Mouse (Mus musculus) mouse embryonic stem cell (cell line): ENCODE results near the gene Lrpprc.
"Not testable (repeated sequence)": the region's sequence is repeated elsewhere in the genome, so short reads cannot be mapped to it uniquely, and the experiment has no call there.

Experiments used
- in situ Hi-C, 2 experiments: fragments of 300-500 bp; cut with MboI; formaldehyde crosslinking; loops; 1 replicate in 1 of 2; 3 replicates in 1 of 2; pipeline ENCODE4 v1.14.3; 2019 to 2020; ENCODE audit warnings: low sequenced_read_pairs in 2 of 2, low pct_unique_long_range_greater_than_20kb in 1 of 2, mixed read lengths in 1 of 2; ENCODE audit not compliant: unreplicated experiment in 1 of 2

The Lrpprc gene

GRCm38 (mm10) chr17:84790447-84791098 is at the start of gene Lrpprc:
Gene Lrpprc, minus strand, starts transcription at chr17:84790789.
- in situ Hi-C loops: no loop called here

DNA sequence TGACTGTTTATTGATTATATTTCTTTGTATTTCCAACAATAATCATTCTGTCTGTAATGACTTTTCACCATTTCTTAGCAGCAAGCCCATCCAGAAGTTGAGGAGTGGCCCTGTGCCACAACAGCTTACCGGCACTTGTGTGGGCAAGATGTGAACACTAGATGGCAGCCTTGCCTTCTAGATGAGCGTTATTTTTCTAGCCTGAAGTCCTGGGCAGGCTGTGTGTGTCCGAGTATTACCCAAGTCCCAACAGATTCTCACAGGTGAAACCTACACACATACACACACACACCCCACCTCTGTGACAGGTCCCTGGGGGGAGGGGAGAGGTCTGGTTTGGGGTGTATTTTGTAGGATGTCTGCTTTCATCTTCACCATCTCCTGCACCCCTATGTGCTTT is 47.2 kb upstream of the Lrpprc start:
- in situ Hi-C loops: loop anchor here (25.0 kb wide), 3 partner anchors 475 to 800 kb away; partner anchors contain the start of gene Six3 (in 1 of the 2)

- in situ Hi-C loops: loop anchor here (25.0 kb wide), 3 partner anchors 477 to 802 kb away; partner anchors contain the start of gene Six3 (in 1 of the 2)
Measured at GRCm38 (mm10) chr17:84835249-84835648, 44.7 kb upstream of the Lrpprc start.

GRCm38 (mm10) chr17:84832346-84832745 is 41.8 kb upstream of the Lrpprc start:
- in situ Hi-C loops: loop anchor here (25.0 kb wide), 3 partner anchors 480 to 805 kb away; partner anchors contain the start of gene Six3 (in 1 of the 2)

- in situ Hi-C loops: loop anchor here (25.0 kb wide), 3 partner anchors 484 to 809 kb away; partner anchors contain the start of gene Six3 (in 1 of the 2)
Measured at GRCm38 (mm10) chr17:84828301-84828700, 37.7 kb upstream of the Lrpprc start.

GRCm38 (mm10) chr17:84820603-84821002 is 30.0 kb upstream of the Lrpprc start:
- in situ Hi-C loops: no loop called here

- in situ Hi-C loops: no loop called here
Measured at GRCm38 (mm10) chr17:84818390-84818789, 27.8 kb upstream of the Lrpprc start.

DNA sequence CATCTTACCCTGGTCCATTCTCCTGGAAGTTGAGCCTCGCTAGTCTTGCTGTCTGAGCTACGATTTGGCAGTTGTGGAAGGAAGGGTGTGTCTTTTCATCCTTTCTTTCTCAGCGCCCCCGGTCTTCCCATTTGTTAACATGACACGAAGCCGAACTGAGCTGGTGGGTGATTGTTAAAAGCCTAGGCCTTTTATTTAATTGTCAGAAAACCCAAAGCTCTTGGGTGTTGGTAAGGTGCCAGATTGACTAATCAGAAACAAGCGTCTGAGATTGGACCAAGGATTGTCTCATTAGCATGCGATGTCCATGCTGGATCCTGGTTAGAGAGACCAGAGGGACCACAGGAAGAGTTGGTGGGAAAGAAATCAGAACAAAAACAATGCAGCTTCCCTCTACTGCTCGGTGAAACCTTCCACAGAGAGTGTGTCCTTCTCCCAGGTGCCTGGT is 25.4 kb upstream of the Lrpprc start:
- in situ Hi-C loops: no loop called here

- in situ Hi-C loops: no loop called here
Measured at GRCm38 (mm10) chr17:84814905-84815304, 24.3 kb upstream of the Lrpprc start.

GRCm38 (mm10) chr17:84814192-84814591 is 23.6 kb upstream of the Lrpprc start:
- in situ Hi-C loops: not testable (repeated sequence)

GRCm38 (mm10) chr17:84792006-84792405 is 1.4 kb upstream of the Lrpprc start:
- in situ Hi-C loops: no loop called here

DNA sequence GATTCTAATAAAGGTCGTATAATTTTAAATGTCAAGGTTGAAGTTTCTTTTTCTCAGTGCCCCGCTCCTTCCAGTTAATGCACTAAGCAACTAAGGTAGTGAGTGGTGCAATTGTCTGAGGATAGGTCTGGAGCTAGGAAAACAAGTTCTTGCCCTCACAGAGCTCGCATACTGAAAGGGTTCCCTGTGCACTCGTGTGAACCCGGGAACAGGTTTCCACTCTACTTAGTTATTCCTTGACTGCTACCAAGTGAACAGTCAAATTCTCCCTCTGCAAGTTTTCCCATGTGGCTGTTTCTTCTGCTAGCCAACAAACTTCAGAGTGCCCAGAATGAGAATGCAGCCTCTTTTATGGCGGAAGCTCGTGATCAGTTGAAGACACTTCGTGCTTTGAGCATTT is 567 bp upstream of the Lrpprc start:
- in situ Hi-C loops: no loop called here

DNA sequence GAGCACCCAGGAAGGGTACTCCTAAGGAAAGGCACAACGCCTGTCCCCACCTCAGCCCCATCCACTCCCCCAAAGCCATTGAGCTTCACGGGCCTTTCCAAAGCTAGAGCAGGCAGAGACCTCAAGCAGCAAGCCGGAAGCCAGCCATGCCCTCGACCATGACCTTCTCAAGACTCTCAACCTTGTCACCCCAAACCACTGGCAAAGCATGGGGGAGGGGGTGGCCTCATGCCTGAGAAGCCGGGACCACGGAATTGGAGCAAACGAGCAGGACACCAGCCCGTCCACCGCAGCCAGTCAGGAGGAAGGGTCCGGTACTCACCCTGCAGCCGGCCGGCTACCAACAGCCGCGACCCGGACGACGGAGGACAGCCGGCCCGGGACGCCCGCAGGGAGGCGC is 546 bp downstream of the Lrpprc start:
- in situ Hi-C loops: no loop called here

DNA sequence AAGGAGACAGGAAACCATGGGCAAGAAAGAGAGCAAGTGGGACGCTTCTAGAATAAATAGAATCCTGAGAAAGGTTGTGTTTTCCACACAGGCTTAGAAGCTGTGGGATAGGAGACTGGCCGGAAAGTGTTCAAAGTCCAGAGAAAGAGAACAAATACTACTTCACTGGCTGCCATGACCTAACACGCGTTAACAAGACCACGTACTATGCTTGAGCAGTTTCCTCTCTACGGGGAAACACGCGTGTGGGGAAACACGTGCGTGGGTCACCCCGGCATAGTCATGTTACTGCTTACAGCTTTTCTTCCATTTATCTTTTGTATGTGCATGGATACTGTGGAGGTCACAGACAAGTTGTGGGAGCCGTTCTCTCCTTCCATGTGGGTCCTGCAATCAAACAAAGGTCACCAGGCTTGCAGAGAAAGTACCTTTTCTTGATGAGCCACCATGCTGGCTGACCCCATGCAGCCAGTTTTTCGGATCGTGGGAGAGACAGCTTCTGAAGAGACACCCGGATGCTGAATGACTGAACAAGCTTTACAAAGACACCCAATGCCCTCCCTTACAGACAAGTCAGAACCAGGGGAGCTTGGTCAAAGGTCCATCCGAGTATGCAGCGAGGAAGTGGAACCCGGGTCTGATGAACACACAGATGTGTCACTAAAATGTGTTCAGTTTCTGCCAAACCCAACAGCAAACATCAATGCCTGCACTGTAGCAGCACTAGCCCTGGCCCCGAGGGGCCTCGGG is 2.0 kb downstream of the Lrpprc start:
- in situ Hi-C loops: no loop called here

DNA sequence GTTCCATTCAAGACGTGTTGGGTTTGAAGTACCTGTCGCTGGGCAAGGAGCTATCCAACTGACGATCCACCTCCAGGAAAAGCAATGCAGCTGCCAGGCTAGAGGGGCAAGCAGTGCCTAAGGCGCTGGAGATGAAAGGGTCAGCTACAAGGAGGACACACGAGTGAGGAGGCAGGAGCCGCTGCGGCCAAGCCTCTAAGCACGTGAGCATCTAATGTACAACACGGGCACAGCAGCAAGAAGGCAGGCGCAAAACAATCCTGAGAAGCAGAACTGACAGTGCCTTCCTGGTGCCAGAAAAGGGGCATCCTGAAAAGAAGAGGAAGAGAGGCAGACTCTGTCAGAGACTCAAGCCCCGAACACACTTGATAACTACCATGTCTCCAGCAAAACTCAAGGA is 3.1 kb downstream of the Lrpprc start:
- in situ Hi-C loops: no loop called here

GRCm38 (mm10) chr17:84786911-84787310 is 3.7 kb downstream of the Lrpprc start:
- in situ Hi-C loops: no loop called here

- in situ Hi-C loops: no loop called here
Measured at GRCm38 (mm10) chr17:84785176-84785575, 5.4 kb downstream of the Lrpprc start.

DNA sequence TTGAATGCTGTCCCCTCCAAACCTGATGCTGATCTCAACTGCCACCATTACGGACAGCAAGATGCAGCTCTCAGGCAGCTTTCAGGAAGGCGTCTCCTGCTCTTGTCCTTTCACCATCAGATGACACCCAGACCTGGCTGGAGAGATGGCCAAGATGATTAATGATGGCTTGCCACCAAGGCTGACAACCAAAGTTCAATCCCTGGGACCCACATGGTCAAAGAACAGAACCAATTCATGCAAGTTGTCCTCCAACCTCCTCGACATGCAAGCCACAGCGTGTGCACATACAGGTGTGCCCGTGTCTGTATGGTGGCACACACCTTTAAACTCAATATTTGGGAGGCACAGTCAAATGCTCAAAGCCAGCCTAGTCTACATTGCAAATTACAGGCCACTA is 7.1 kb downstream of the Lrpprc start:
- in situ Hi-C loops: no loop called here

DNA sequence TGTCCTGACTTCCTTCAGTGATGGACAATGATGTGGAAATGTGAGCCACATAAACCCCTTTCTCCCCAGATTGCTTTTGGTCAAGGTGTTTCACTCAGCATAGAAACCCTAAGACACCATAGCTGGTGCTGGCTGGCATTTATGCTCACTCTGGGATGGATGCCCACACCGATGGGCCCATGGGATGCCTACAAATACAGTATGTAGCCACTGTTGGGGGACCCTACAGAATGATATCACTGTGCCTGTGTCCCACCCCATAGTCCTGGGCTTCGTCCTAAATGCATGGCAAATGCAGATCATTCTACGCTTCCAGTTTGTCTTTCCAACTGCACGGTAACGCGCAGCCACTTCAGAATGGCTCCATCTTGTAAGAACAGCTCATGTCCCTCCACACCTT is 10.3 kb downstream of the Lrpprc start:
- in situ Hi-C loops: no loop called here
